In the genomic region with DNA sequence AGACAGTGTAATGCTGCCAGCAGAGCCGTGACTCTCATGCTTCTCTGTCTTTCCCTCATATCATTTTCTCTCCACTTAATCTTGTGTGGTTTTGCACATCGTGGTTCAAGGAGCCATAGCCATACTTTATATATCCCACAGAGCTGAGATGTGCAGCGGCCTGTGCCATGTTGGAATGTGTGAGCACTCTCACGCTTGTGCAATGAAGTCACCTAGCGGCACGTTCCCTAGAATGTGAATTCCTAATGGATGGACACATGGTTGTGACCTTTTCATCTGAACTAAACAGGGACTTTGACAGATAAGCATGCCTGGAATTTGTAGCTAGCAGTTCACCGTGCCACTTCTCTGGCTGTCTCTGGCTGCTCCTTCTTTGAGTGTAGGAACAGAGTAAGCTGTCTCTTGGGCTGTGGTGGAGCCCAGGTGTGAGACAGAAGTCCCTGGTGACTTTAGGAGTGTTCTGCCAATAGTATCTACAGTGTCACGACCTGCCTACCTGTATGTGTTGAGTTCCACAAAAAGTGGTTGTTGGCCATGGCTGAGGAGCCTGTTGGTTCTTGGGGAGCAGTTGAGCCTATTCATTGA, we compare ENCODE assay signal across 24 mouse cellular contexts.
DNase-seq lines count a peak whose midpoint lies in the region; ATAC-seq and TF ChIP-seq lines count a peak whose summit lies in the region.
"Had no signal": no experiment of that assay in that cellular context is flagged by ENCODE, and none has a peak within 500 bp of the region (broad histone marks: within the 10 kb centered on the region; RNA-seq: fewer than 3 reads in every experiment).

No protein-coding gene starts in this region.

- H3K27me3 ChIP-seq in kidney, postnatal 0 days (ENCODE audit: insufficient read depth, low read length): no peaks in the 10 kb centered on the region
- H3K27me3 ChIP-seq in embryonic facial prominence, embryonic 10.5 days (replicated peaks; ENCODE audit: low read depth, poor library complexity, severe bottlenecking): no peaks in the 10 kb centered on the region
- no peaks in the 10 kb centered on the region for H3K27me3 ChIP-seq in heart, embryonic 13.5 days (replicated peaks)
- H3K27me3 ChIP-seq: hindbrain, embryonic 15.5 days; lung, embryonic 15.5 days; neural tube, embryonic 12.5 days had no signal

- H3K36me3 ChIP-seq in kidney, postnatal 0 days (ENCODE audit: insufficient read depth, low read length): no peaks in the 10 kb centered on the region
- no peaks in the 10 kb centered on the region for H3K36me3 ChIP-seq in embryonic facial prominence, embryonic 10.5 days (replicated peaks)
- H3K36me3 ChIP-seq in heart, embryonic 13.5 days: no peaks in the 10 kb centered on the region
- H3K36me3 ChIP-seq: hindbrain, embryonic 15.5 days; lung, embryonic 15.5 days; neural tube, embryonic 12.5 days had no signal

- no peaks in the 10 kb centered on the region for H3K4me1 ChIP-seq in kidney, postnatal 0 days (replicated peaks; ENCODE audit: insufficient read depth, low read length)
- no peaks in the 10 kb centered on the region for H3K4me1 ChIP-seq in embryonic facial prominence, embryonic 10.5 days
- peaks cover 34% of the 10 kb centered on the region for H3K4me1 ChIP-seq in heart, embryonic 13.5 days
- H3K4me1 ChIP-seq: hindbrain, embryonic 15.5 days; lung, embryonic 15.5 days; neural tube, embryonic 12.5 days had no signal

- DNase-seq in kidney, postnatal 0 days (ENCODE audit: low spot score): no peak
- DNase-seq in kidney, postnatal 14 days: no peak
- DNase-seq in embryonic facial prominence, embryonic 10.5 days (ENCODE audit: low spot score): peak; percentile 6
- DNase-seq in heart, postnatal 4 days: peak; percentile 37
- no peak for DNase-seq in yolk sac, embryonic 10.5 days (ENCODE audit: low spot score)
- no peak for DNase-seq in embryo, embryonic 11 days
- DNase-seq: adrenal gland, postnatal 36 days; cerebellum, adult 9-10 months; gastrocnemius, postnatal 10 days; kidney, adult 9 months; kidney, postnatal 36 days; lung, postnatal 4 days; midbrain, embryonic 14.5 days; retina, postnatal 1 day; right cerebral cortex, postnatal 25 days; spleen, adult 18-20 months; thymus, postnatal 25 days had no signal

- ATAC-seq in kidney, postnatal 0 days (replicated peaks; ENCODE audit: low FRiP score, low read depth): 0 out of 2 replicates have a peak, but pooled peaks have one; percentile 25
- peak; percentile 31; the same call in 1 of the 2 replicates for ATAC-seq in heart, embryonic 13.5 days (ENCODE audit: extremely low read depth, insufficient number of reproducible peaks, low FRiP score, low TSS enrichment)
- ATAC-seq: forebrain, embryonic 16.5 days; intestine, embryonic 16.5 days had no signal

- no peak for TF ChIP-seq CTCF in kidney, postnatal 0 days (IDR thresholded peaks at IDR 0.05; ENCODE audit: low read depth)

- no peak overlapping the region for H3K9ac ChIP-seq in kidney, postnatal 0 days (ENCODE audit: low read depth, low read length)
- H3K9ac ChIP-seq in heart, embryonic 13.5 days: no peak overlapping the region
- H3K9ac ChIP-seq: hindbrain, embryonic 15.5 days; liver, embryonic 14.5 days; lung, embryonic 15.5 days; neural tube, embryonic 12.5 days had no signal

- H3K9me3 ChIP-seq in kidney, postnatal 0 days (replicated peaks; ENCODE audit: low read length): no peaks in the 10 kb centered on the region
- H3K9me3 ChIP-seq in embryonic facial prominence, embryonic 10.5 days: no peaks in the 10 kb centered on the region
- no peaks in the 10 kb centered on the region for H3K9me3 ChIP-seq in heart, embryonic 13.5 days
- H3K9me3 ChIP-seq: hindbrain, embryonic 15.5 days; lung, embryonic 15.5 days; neural tube, embryonic 12.5 days had no signal

- H3K27ac ChIP-seq in kidney, postnatal 0 days: no peak overlapping the region
- H3K27ac ChIP-seq in embryonic facial prominence, embryonic 10.5 days (replicated peaks): no peak overlapping the region
- H3K27ac ChIP-seq in heart, embryonic 13.5 days (replicated peaks): peak overlapping the region; percentile 66
- H3K27ac ChIP-seq: hindbrain, embryonic 15.5 days; liver, embryonic 14.5 days; lung, embryonic 15.5 days; neural tube, embryonic 12.5 days had no signal

- 74% methylated on average over 8 of the region's 8 CpGs for WGBS in kidney, postnatal 0 days
- WGBS in embryonic facial prominence, embryonic 10.5 days: 87% methylated on average over 8 of the region's 8 CpGs
- WGBS in heart, embryonic 13.5 days: 30% methylated on average over 8 of the region's 8 CpGs

- H3K4me3 ChIP-seq in kidney, postnatal 0 days (replicated peaks; ENCODE audit: low read depth, low read length): no peak overlapping the region
- H3K4me3 ChIP-seq in embryonic facial prominence, embryonic 10.5 days: no peak overlapping the region
- H3K4me3 ChIP-seq in heart, embryonic 13.5 days: no peak overlapping the region
- H3K4me3 ChIP-seq: hindbrain, embryonic 15.5 days; lung, embryonic 15.5 days; neural tube, embryonic 12.5 days had no signal

- no peak overlapping the region for H3K4me2 ChIP-seq in kidney, postnatal 0 days (ENCODE audit: low read length)
- H3K4me2 ChIP-seq in heart, embryonic 13.5 days: no peak overlapping the region
- H3K4me2 ChIP-seq: hindbrain, embryonic 15.5 days; lung, embryonic 15.5 days; neural tube, embryonic 12.5 days had no signal

Comparison
In these comparisons a context has a peak if more than half of its experiments do, and no peak if none do; other contexts are left out.
1. DNase-seq: peak in embryonic facial prominence, embryonic 10.5 days (single experiment) and heart, postnatal 4 days (single experiment); none in kidney, postnatal 0 days (single experiment), kidney, postnatal 14 days (single experiment), yolk sac, embryonic 10.5 days (single experiment) and embryo, embryonic 11 days (single experiment).